Mouse (Mus musculus) lung, postnatal 0 days (tissue): ENCODE data around the gene Nodal. TPM values are rescaled to one million over a fixed set of nuclear protein-coding genes. Genes with fewer than 3 reads are reported as not detected.
A peak's percentile ranks its signal among the peaks of the same experiment; 100 is the strongest.

ENCODE experiments used
- ATAC-seq: fragments of 200-750 bp; cut with Nextera tagmentation; 2 replicates; pipeline ENCODE4 v1.8.0; 2017; ENCODE audit warnings: moderate library complexity
- DNase-seq: peaks from one replicate; pipeline ENCODE4 v3.0.0-alpha.2; 2016; ENCODE audit warnings: low spot score
- H3K27ac ChIP-seq: fragments of 300-500 bp; sonication (generic); 2 replicates; pipeline ENCODE4 v1.5.1; 2014; ENCODE audit warnings: antibody characterized with exemption, mild to moderate bottlenecking, low read length, mixed read lengths
- H3K27me3 ChIP-seq: fragments of 300-500 bp; sonication (generic); replicated peaks from 2 replicates; pipeline ENCODE4 v1.6.1; 2014; ENCODE audit warnings: low read length, mixed read lengths; ENCODE audit not compliant: insufficient read depth
- H3K36me3 ChIP-seq: fragments of 300-500 bp; sonication (generic); 2 replicates; pipeline ENCODE4 v1.6.1; 2014; ENCODE audit warnings: low read length, mixed read lengths; ENCODE audit not compliant: insufficient read depth
- H3K4me1 ChIP-seq: fragments of 300-500 bp; sonication (generic); 2 replicates; pipeline ENCODE4 v1.6.1; 2014; ENCODE audit warnings: antibody characterized with exemption, low read depth, low read length, mixed read lengths; ENCODE audit not compliant: insufficient read depth
- H3K4me2 ChIP-seq: fragments of 300-500 bp; sonication (generic); replicated peaks from 2 replicates; pipeline ENCODE4 v1.6.1; 2014; ENCODE audit warnings: low read depth, mild to moderate bottlenecking, low read length, moderate library complexity, mixed read lengths
- H3K4me3 ChIP-seq: fragments of 300-500 bp; sonication (generic); 2 replicates; pipeline ENCODE4 v1.5.1; 2014; ENCODE audit warnings: low read depth, low read length
- H3K9ac ChIP-seq: fragments of 300-500 bp; sonication (generic); replicated peaks from 2 replicates; pipeline ENCODE4 v1.6.1; 2014; ENCODE audit warnings: low read depth, mild to moderate bottlenecking
- H3K9me3 ChIP-seq: fragments of 300-500 bp; sonication (generic); 2 replicates; pipeline ENCODE4 v1.6.1; 2016; ENCODE audit warnings: low read length, mixed read lengths
- CTCF ChIP-seq: IDR thresholded peaks from 2 replicates; pipeline ENCODE4 v1.5.1; 2016; ENCODE audit warnings: antibody characterized with exemption, mild to moderate bottlenecking
- EP300 ChIP-seq: IDR thresholded peaks from 2 replicates; pipeline ENCODE4 v1.6.1; 2016; ENCODE audit warnings: antibody characterized with exemption, mild to moderate bottlenecking, control low read depth
- WGBS: fragments of 180-500 bp; shearing (Covaris S2); extraction: QIAGEN DNeasy Blood & Tissue Kit; methylation state at CpG from one replicate; pipeline ENCODE4 v1.1.7; 2014; 5-methylcytosine and 5-hydroxymethylcytosine counted together
- polyA plus RNA-seq: library from polyadenylated mRNA; unstranded; fragments of >200 nt; fragmentation: Nextera tagmentation; extraction: Ambion mirVana; gene quantifications from 2 replicates; pipeline ENCODE4 v1.2.1, GENCODE M21; 2015

Nodal gene
- polyA plus RNA-seq, 1 experiment from 2014 or later = 0.37 TPM

- TF ChIP-seq EP300 (peak; percentile 57; the same call in 1 of the 2 replicates), CTCF (no peak)
- no peaks in the 10 kb centered on the region for H3K27me3 ChIP-seq
- H3K9ac ChIP-seq = no peak overlapping the region
- H3K4me2 ChIP-seq = no peak overlapping the region
- 41% methylated on average over 2 of the region's 2 CpGs for WGBS
- no peaks in the 10 kb centered on the region for H3K9me3 ChIP-seq
- DNase-seq (peak; percentile 67), ATAC-seq (peak; percentile 7; the same call in 1 of the 2 replicates)
- no peaks in the 10 kb centered on the region for H3K36me3 ChIP-seq
- H3K27ac ChIP-seq = peak overlapping the region; percentile 51; the same call in 1 of the 2 replicates
- no peaks in the 10 kb centered on the region for H3K4me1 ChIP-seq
- no peak overlapping the region for H3K4me3 ChIP-seq
These were observed 27.6 kb upstream of the Nodal start for GRCm38 (mm10) chr10:61390148-61390547.

DNA sequence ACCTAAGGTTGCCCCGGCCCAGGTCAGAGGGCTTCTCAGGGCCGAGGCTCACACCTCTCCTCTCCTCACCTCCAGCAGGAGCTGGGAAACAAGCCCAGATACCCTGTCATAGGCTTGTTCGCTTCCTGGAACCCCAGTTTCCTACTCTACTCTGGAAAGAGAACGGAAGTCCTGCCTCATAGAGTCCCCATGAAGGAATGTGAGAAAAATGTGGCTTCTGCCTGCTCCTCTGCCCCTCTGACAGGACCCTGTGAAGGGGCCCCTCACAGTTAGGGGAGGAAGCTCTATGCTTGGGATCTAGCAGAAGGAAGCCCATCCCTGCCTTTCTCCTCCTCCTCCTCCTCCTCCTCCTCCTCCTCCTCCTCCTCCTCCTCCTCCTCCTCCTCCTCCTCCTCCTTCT lies 25.2 kb upstream of the Nodal start:
- Histone ChIP-seq H3K4me3 (no peak overlapping the region), H3K27ac (no peak overlapping the region), H3K9me3 (no peaks in the 10 kb centered on the region), H3K4me2 (no peak overlapping the region), H3K36me3 (no peaks in the 10 kb centered on the region), H3K4me1 (no peaks in the 10 kb centered on the region), H3K9ac (no peak overlapping the region), H3K27me3 (no peaks in the 10 kb centered on the region)
- ATAC-seq = no peak
- 23% methylated on average over 4 of the region's 4 CpGs for WGBS
- TF ChIP-seq EP300 (no peak), CTCF (no peak)
- peak; percentile 36 for DNase-seq

DNA sequence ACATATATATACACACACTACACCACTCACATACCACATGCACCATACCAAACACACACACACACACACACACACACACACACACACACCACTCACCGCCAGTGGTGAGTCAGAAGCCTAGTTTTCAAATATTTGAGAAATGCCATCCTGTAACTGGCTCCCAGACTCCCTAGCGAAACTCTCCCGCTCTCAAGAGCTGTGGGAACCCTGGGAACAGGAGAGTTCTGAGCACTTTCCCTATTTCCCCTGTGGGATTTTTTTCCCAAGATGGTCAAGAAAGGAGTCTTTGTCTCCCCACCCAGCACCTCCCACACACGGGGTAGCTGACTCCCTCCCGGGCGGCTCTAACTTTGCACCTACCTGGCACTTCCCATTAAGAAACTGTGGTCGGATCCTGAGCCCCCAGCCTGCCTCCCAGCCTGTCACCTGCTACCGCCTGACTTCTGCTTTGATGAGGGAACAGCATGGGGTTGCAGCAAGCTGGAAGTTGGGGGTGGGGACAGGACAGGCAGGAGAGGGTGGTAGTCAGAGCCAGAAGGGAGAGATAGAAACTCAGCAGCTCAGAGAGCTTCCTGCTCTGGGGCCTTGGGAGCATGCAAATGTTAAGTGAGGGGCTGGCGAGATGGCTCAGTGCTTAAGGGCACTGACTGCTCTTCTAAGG lies 23.2 kb upstream of the Nodal start:
- Histone ChIP-seq H3K4me2 (peak overlapping the region; percentile 20; the same call in 1 of the 2 replicates), H3K27ac (peak overlapping the region; percentile 51; the same call in 1 of the 2 replicates), H3K4me3 (no peak overlapping the region), H3K9ac (0 out of 2 replicates have a peak overlapping the region, but pooled peaks have one; percentile 1), H3K27me3 (no peaks in the 10 kb centered on the region), H3K36me3 (no peaks in the 10 kb centered on the region), H3K4me1 (no peaks in the 10 kb centered on the region), H3K9me3 (no peaks in the 10 kb centered on the region)
- peak; percentile 80 for DNase-seq
- peak; percentile 83 for ATAC-seq
- WGBS = 25% methylated on average over 9 of the region's 9 CpGs
- TF ChIP-seq EP300 (peak; percentile 69; the same call in 1 of the 2 replicates), CTCF (no peak)

DNA sequence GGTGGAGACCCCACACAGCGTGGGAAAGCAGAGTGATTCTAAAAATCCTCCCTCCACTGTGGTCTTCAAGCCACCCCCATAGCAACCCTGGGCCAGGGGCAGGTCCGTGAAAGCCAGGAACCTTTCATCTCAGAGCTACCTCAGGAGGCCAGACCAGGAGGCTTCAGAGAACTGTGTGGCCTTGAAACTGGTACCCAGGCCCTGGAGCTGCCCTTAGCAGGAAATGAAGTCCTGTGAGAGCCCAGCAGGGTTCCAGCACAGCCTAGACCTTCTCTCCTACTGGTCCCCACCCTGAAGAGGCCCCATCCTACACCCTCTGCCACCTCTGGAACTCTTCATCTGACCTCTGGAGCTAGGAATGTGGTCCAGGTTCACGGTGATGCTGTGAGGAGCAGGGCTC lies 19.6 kb upstream of the Nodal start:
- Histone ChIP-seq H3K4me3 (no peak overlapping the region), H3K27me3 (no peaks in the 10 kb centered on the region), H3K9ac (no peak overlapping the region), H3K36me3 (no peaks in the 10 kb centered on the region), H3K9me3 (no peaks in the 10 kb centered on the region), H3K4me2 (no peak overlapping the region), H3K4me1 (no peaks in the 10 kb centered on the region), H3K27ac (no peak overlapping the region)
- no peak for TF ChIP-seq EP300
- no peak for TF ChIP-seq CTCF
- ATAC-seq (no peak), DNase-seq (no peak)
- 56% methylated on average over 3 of the region's 3 CpGs for WGBS

- Histone ChIP-seq H3K4me3 (no peak overlapping the region), H3K4me1 (no peaks in the 10 kb centered on the region), H3K36me3 (no peaks in the 10 kb centered on the region), H3K4me2 (no peak overlapping the region), H3K27me3 (no peaks in the 10 kb centered on the region), H3K9me3 (no peaks in the 10 kb centered on the region), H3K9ac (no peak overlapping the region), H3K27ac (no peak overlapping the region)
- DNase-seq = peak; percentile 91
- peak; percentile 96 for TF ChIP-seq CTCF
- TF ChIP-seq EP300 = no peak
- peak; percentile 76 for ATAC-seq
- WGBS = 20% methylated on average over 12 of the region's 13 CpGs
These were observed 18.5 kb upstream of the Nodal start for GRCm38 (mm10) chr10:61399156-61399734.

DNA sequence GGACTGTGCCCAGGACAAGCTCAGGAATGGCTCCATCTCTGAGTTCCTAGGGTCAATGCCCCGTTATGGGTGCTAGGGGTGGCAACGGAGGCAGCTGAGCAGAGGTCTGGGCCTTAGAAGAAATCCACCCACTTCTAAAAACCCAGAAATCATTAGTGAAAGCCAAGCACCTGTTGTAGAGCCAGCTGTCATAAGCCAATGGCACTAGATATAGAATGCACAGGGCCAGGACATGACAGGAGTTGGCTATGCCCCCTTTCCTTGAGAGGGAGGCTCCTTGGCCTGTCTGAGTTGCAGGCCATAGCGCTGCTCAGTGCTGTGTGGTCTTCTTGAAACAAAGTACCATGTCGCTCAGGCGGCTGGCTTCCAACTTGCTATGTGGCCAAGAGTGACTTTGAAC lies 17.4 kb upstream of the Nodal start:
- no peaks in the 10 kb centered on the region for H3K9me3 ChIP-seq

More for the DNA sequence above, 17.4 kb upstream of the Nodal start:
- ATAC-seq (no peak), DNase-seq (no peak)
- no peak for TF ChIP-seq EP300
- TF ChIP-seq CTCF = no peak
- Histone ChIP-seq H3K27me3 (no peaks in the 10 kb centered on the region), H3K36me3 (no peaks in the 10 kb centered on the region), H3K4me2 (no peak overlapping the region), H3K27ac (no peak overlapping the region), H3K4me1 (no peaks in the 10 kb centered on the region), H3K9ac (no peak overlapping the region), H3K4me3 (no peak overlapping the region)
- 86% methylated on average over 5 of the region's 5 CpGs for WGBS
